ENCODE assay signal across 9 mouse cellular contexts in genomic region chr6:34230768-34231381, GRCm38 (mm10). TPM values are rescaled to one million over a fixed set of nuclear protein-coding genes. Genes with fewer than 3 reads are reported as not detected.
A peak's percentile ranks its signal among the peaks of the same experiment; 100 is the strongest.
DNase-seq lines count a peak whose midpoint lies in the region; ATAC-seq and TF ChIP-seq lines count a peak whose summit lies in the region.
"Had no signal": no experiment of that assay in that cellular context is flagged by ENCODE, and none has a peak within 500 bp of the region (broad histone marks: within the 10 kb centered on the region; RNA-seq: fewer than 3 reads in every experiment).

No protein-coding gene starts in this region.

- peak; percentile 49 for DNase-seq in ovary, postnatal 14 days (ENCODE audit: low spot score)
- no peak for DNase-seq in ovary, adult 18-20 months (ENCODE audit: low spot score)
- peak; percentile 75 for DNase-seq in ZHBTc4 (ENCODE audit: low read depth, low spot score)
- peak; percentile 85 for DNase-seq in hindbrain, embryonic 14.5 days (ENCODE audit: low spot score)
- DNase-seq in layer of hippocampus, postnatal 36 days = peak; percentile 19 to 33
- peak; percentile 22 for DNase-seq in yolk sac, embryonic 10.5 days (ENCODE audit: low spot score)

- no peak for TF ChIP-seq POLR2A in cortical plate, adult 2 months (IDR thresholded peaks at IDR 0.05; ENCODE audit: extremely low read depth, insufficient read depth, low read length)

- no peaks in the 10 kb centered on the region for H3K27me3 ChIP-seq in hindbrain, embryonic 14.5 days (ENCODE audit: control insufficient read depth, insufficient read depth, low read length)
- H3K27me3 ChIP-seq in midbrain, embryonic 15.5 days (replicated peaks) = no peaks in the 10 kb centered on the region
- H3K27me3 ChIP-seq: neural tube, embryonic 12.5 days had no signal

- H3K9ac ChIP-seq in hindbrain, embryonic 14.5 days = no peak overlapping the region
- H3K9ac ChIP-seq in midbrain, embryonic 15.5 days = no peak overlapping the region
- H3K9ac ChIP-seq: neural tube, embryonic 12.5 days had no signal

- no peak overlapping the region for H3K4me3 ChIP-seq in cortical plate, adult 2 months (ENCODE audit: insufficient read depth, low read length)
- no peak overlapping the region for H3K4me3 ChIP-seq in hindbrain, embryonic 14.5 days (replicated peaks; ENCODE audit: low read length)
- no peak overlapping the region for H3K4me3 ChIP-seq in midbrain, embryonic 15.5 days
- H3K4me3 ChIP-seq: neural tube, embryonic 12.5 days had no signal

- WGBS in hindbrain, embryonic 14.5 days = 37% methylated on average over 13 of the region's 13 CpGs
- 37% methylated on average over 13 of the region's 13 CpGs for WGBS in midbrain, embryonic 15.5 days

- no peaks in the 10 kb centered on the region for H3K36me3 ChIP-seq in hindbrain, embryonic 14.5 days (replicated peaks; ENCODE audit: control insufficient read depth, insufficient read depth)
- H3K36me3 ChIP-seq in midbrain, embryonic 15.5 days (replicated peaks) = no peaks in the 10 kb centered on the region
- H3K36me3 ChIP-seq: neural tube, embryonic 12.5 days had no signal

- H3K4me2 ChIP-seq in hindbrain, embryonic 14.5 days (replicated peaks) = no peak overlapping the region
- no peak overlapping the region for H3K4me2 ChIP-seq in midbrain, embryonic 15.5 days
- H3K4me2 ChIP-seq: neural tube, embryonic 12.5 days had no signal

- H3K4me1 ChIP-seq in cortical plate, adult 2 months (ENCODE audit: control insufficient read depth, insufficient read depth, low read length) = no peaks in the 10 kb centered on the region
- no peaks in the 10 kb centered on the region for H3K4me1 ChIP-seq in hindbrain, embryonic 14.5 days (replicated peaks; ENCODE audit: control insufficient read depth, insufficient read depth, low read length)
- H3K4me1 ChIP-seq in midbrain, embryonic 15.5 days = no peaks in the 10 kb centered on the region
- H3K4me1 ChIP-seq: neural tube, embryonic 12.5 days had no signal

- no peak for ATAC-seq in hindbrain, embryonic 14.5 days (ENCODE audit: low FRiP score)
- ATAC-seq in midbrain, embryonic 15.5 days (replicated peaks) = peak; percentile 39; the same call in 1 of the 2 replicates

- H3K9me3 ChIP-seq in hindbrain, embryonic 14.5 days (ENCODE audit: control insufficient read depth, low read length) = no peaks in the 10 kb centered on the region
- no peaks in the 10 kb centered on the region for H3K9me3 ChIP-seq in midbrain, embryonic 15.5 days
- H3K9me3 ChIP-seq: neural tube, embryonic 12.5 days had no signal

- no peak overlapping the region for H3K27ac ChIP-seq in cortical plate, adult 2 months (ENCODE audit: insufficient read depth, low read length)
- H3K27ac ChIP-seq in hindbrain, embryonic 14.5 days = no peak overlapping the region
- H3K27ac ChIP-seq in midbrain, embryonic 15.5 days = no peak overlapping the region
- H3K27ac ChIP-seq: neural tube, embryonic 12.5 days had no signal

- peak; percentile 78 for TF ChIP-seq CTCF in cortical plate, adult 2 months (IDR thresholded peaks at IDR 0.05; ENCODE audit: extremely low read depth, insufficient read depth, low read length)

RNA-seq across cellular contexts. Expression of gene Slc35b4, which starts 54.0 kb away (rescaled TPM):
- 52.2 and 54.8 TPM in 2 replicates for polyA plus RNA-seq in cortical plate, adult 2 months (2012; rRNA removed)
- 46.5 and 51.0 TPM in 2 replicates for polyA plus RNA-seq in hindbrain, embryonic 14.5 days (2014; fragmentation: Nextera tagmentation; extraction: Ambion mirVana)
- 10 to 100 TPM; 57.8 to 61.0 TPM for total RNA-seq in layer of hippocampus, postnatal 36 days (2021)
- 45.0 and 45.6 TPM in 2 replicates for polyA plus RNA-seq in midbrain, embryonic 15.5 days (2015; fragmentation: Nextera tagmentation; extraction: Ambion mirVana)
